Mouse (Mus musculus) stomach, embryonic 16.5 days (tissue): Measurements from ENCODE around the gene Adora3. TPM values are rescaled to one million over a fixed set of nuclear protein-coding genes. Genes with fewer than 3 reads are reported as not detected.

Experiments used
- ATAC-seq: fragments of 200-750 bp; cut with Nextera tagmentation; 2 replicates; pipeline ENCODE4 v1.8.0; 2017; ENCODE audit warnings: moderate number of reproducible peaks, moderate TSS enrichment; ENCODE audit not compliant: insufficient read depth, low FRiP score
- H3K27ac ChIP-seq: fragments of 300-500 bp; sonication (generic); 2 replicates; pipeline ENCODE4 v1.5.1; 2014; ENCODE audit warnings: low read length
- H3K27me3 ChIP-seq: fragments of 300-500 bp; sonication (generic); 2 replicates; pipeline ENCODE4 v1.6.1; 2014; ENCODE audit warnings: low read length, control low read depth, mixed read lengths; ENCODE audit not compliant: control insufficient read depth, insufficient read depth
- H3K36me3 ChIP-seq: fragments of 300-500 bp; sonication (generic); 2 replicates; pipeline ENCODE4 v1.6.1; 2014; ENCODE audit warnings: low read length; ENCODE audit not compliant: control insufficient read depth, insufficient read depth
- H3K4me1 ChIP-seq: fragments of 300-500 bp; sonication (generic); 2 replicates; pipeline ENCODE4 v1.6.1; 2014; ENCODE audit warnings: low read length, control low read depth, mixed read lengths; ENCODE audit not compliant: control insufficient read depth, insufficient read depth
- H3K4me2 ChIP-seq: fragments of 300-500 bp; sonication (generic); 2 replicates; pipeline ENCODE4 v1.6.1; 2014; ENCODE audit warnings: low read depth, low read length, mixed read lengths
- H3K4me3 ChIP-seq: fragments of 300-500 bp; sonication (generic); replicated peaks from 2 replicates; pipeline ENCODE4 v1.5.1; 2014; ENCODE audit warnings: mild to moderate bottlenecking, low read length
- H3K9ac ChIP-seq: fragments of 300-500 bp; sonication (generic); 2 replicates; pipeline ENCODE4 v1.6.1; 2014; ENCODE audit warnings: low read length
- H3K9me3 ChIP-seq: fragments of 300-500 bp; sonication (generic); replicated peaks from 2 replicates; pipeline ENCODE4 v1.6.1; 2016; ENCODE audit warnings: low read length, control low read depth; ENCODE audit not compliant: control insufficient read depth
- WGBS: fragments of 180-500 bp; shearing (Covaris S2); extraction: QIAGEN DNeasy Blood & Tissue Kit; methylation state at CpG from one replicate; pipeline ENCODE4 v1.1.7; 2014; 5-methylcytosine and 5-hydroxymethylcytosine counted together
- polyA plus RNA-seq: library from polyadenylated mRNA; unstranded; fragments of >200 nt; fragmentation: Nextera tagmentation; extraction: Ambion mirVana; gene quantifications from 2 replicates; pipeline ENCODE4 v1.2.1, GENCODE M21; 2015

The Adora3 gene
- polyA plus RNA-seq, 1 experiment from 2014 or later, result 1.0 TPM

- Histone ChIP-seq H3K4me2 (no peak overlapping the region), H3K9ac (no peak overlapping the region), H3K9me3 (no peaks in the 10 kb centered on the region), H3K4me3 (no peak overlapping the region), H3K27ac (no peak overlapping the region), H3K4me1 (peaks cover 12% of the 10 kb centered on the region; the same call in 1 of the 2 replicates), H3K27me3 (no peaks in the 10 kb centered on the region), H3K36me3 (no peaks in the 10 kb centered on the region)
- no peak for ATAC-seq
- 41% methylated on average over 2 of the region's 2 CpGs for WGBS
Measured at GRCm38 (mm10) chr3:105868135-105868534, 2.5 kb upstream of the Adora3 start.

DNA sequence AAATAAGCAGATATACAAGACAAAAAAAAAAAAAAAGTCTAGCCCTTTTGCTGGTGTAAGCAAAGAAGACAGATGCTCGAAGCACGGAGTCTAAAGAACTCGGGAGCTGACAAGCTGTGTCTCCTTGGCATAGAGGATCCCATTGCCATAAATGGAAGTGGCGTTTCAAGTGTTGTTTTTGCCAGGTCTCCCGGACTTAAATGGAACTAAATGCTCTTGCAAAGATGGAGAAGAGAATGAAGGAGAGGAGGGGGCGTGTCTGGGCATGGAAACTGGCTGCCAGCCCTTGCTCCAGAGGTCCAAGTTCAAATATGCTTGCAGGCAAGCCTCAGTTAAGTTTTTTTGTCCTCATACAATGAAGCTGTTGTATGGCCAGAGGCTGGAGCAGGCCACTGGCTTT, 1.4 kb downstream of the Adora3 start:
- Histone ChIP-seq H3K27me3 (no peaks in the 10 kb centered on the region), H3K9me3 (no peaks in the 10 kb centered on the region), H3K4me3 (no peak overlapping the region), H3K4me2 (no peak overlapping the region), H3K9ac (no peak overlapping the region), H3K36me3 (no peaks in the 10 kb centered on the region), H3K27ac (peak overlapping the region; percentile 87), H3K4me1 (peaks cover 12% of the 10 kb centered on the region; the same call in 1 of the 2 replicates)
- WGBS, result 41% methylated on average over 6 of the region's 6 CpGs
- ATAC-seq, result peak; percentile 68

GRCm38 (mm10) chr3:105872579-105872978, 1.9 kb downstream of the Adora3 start:
- no peak for ATAC-seq
- Histone ChIP-seq H3K4me1 (peaks cover 11% of the 10 kb centered on the region; the same call in 1 of the 2 replicates), H3K27me3 (no peaks in the 10 kb centered on the region), H3K9ac (no peak overlapping the region), H3K27ac (peak overlapping the region; percentile 87), H3K9me3 (no peaks in the 10 kb centered on the region), H3K4me3 (no peak overlapping the region), H3K36me3 (no peaks in the 10 kb centered on the region), H3K4me2 (no peak overlapping the region)
- 38% methylated on average over 3 of the region's 3 CpGs for WGBS

DNA sequence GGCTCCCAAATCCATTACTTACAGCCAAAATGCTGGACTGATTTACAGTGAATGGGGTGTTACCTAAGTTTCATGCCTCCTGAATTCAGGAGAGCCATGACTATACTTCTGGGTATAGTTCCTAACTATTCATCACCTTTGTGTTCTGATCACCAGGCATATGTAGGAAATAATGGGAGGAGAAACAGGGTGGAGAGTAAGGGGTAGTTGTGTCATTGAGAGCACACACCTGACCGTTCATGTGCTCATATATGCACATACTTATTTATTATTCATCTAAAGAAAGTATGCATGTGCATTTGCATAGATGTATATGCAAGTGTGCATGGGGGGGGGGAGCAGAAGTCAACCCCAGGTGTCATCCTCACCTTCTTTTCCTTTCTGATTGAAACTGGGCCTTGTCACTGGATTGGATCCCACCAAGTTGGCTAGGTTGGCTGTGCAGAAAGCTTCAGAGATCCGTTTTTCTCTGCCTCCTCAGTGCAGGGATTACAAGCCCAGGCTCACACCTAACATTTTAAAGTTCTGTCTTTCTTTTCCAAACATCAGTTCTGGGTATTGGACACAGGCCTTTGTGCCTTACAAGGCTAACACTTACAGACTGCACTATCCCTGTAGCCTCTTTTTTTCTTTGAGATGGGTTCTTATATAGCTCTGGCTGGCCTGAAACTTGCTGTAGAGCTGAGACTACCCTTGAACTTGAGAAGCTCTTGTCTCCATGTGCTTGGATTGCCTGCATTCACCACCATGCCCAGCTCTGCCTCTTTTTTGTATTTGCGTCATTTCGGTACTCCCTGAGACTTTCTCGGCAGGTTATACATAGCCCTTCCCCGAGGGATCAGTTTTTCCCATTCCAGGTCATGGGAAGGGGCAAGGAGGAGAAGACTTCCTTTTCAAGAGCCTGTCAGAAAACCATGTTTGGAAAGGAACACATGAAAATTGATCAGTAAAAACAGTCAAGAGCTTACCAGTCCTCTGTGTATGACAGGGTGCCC, 3.1 kb downstream of the Adora3 start:
- Histone ChIP-seq H3K4me3 (no peak overlapping the region), H3K36me3 (no peaks in the 10 kb centered on the region), H3K27me3 (no peaks in the 10 kb centered on the region), H3K4me2 (no peak overlapping the region), H3K9me3 (no peaks in the 10 kb centered on the region), H3K27ac (no peak overlapping the region), H3K4me1 (0 out of 2 replicates have a peak, but pooled peaks cover 6% of the 10 kb centered on the region), H3K9ac (no peak overlapping the region)
- 77% methylated on average over 6 of the region's 6 CpGs for WGBS
- ATAC-seq, result no peak

- Histone ChIP-seq H3K4me3 (no peak overlapping the region), H3K9me3 (no peaks in the 10 kb centered on the region), H3K9ac (no peak overlapping the region), H3K27ac (no peak overlapping the region), H3K27me3 (no peaks in the 10 kb centered on the region), H3K4me2 (no peak overlapping the region), H3K36me3 (no peaks in the 10 kb centered on the region), H3K4me1 (0 out of 2 replicates have a peak, but pooled peaks cover 6% of the 10 kb centered on the region)
- no peak for ATAC-seq
- WGBS, result 62% methylated on average over 5 of the region's 5 CpGs
Measured at GRCm38 (mm10) chr3:105876022-105876421, 5.4 kb downstream of the Adora3 start.

- H3K36me3 ChIP-seq, result no peaks in the 10 kb centered on the region
- ATAC-seq, result no peak
- H3K27me3 ChIP-seq, result no peaks in the 10 kb centered on the region
- 0 out of 2 replicates have a peak, but pooled peaks cover 2% of the 10 kb centered on the region for H3K4me1 ChIP-seq
- no peak overlapping the region for H3K9ac ChIP-seq
- H3K4me2 ChIP-seq, result no peak overlapping the region
- WGBS, result 71% methylated on average over 6 of the region's 6 CpGs
- H3K27ac ChIP-seq, result no peak overlapping the region
- no peak overlapping the region for H3K4me3 ChIP-seq
- H3K9me3 ChIP-seq, result no peaks in the 10 kb centered on the region
Measured at GRCm38 (mm10) chr3:105877252-105877803, 6.7 kb downstream of the Adora3 start.

DNA sequence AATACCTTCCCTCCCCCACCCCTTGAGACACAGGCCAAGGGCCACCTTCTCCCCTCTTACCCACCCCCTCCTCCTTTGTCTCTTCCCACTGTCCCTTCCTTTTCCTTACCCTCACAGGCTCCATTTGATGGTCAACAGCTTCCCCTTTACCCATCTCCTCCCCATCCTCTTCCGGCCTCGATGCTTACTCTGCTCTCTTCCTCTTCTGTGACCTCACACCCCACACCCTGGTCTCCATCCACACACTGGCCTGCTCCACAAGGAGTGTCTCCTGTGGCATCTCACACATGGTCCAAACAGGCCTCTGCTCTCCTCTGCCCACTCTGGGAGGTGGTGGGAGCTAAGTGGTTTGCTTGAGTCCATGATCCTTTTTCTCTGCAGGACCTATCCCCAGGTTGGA, 7.3 kb downstream of the Adora3 start:
- 74% methylated on average over 2 of the region's 2 CpGs for WGBS
- no peak overlapping the region for H3K27ac ChIP-seq
- no peak overlapping the region for H3K4me2 ChIP-seq
- H3K4me3 ChIP-seq, result no peak overlapping the region
- no peaks in the 10 kb centered on the region for H3K4me1 ChIP-seq
- H3K9ac ChIP-seq, result no peak overlapping the region
- ATAC-seq, result no peak; the same call in 1 of the 2 replicates
- H3K27me3 ChIP-seq, result no peaks in the 10 kb centered on the region
- no peaks in the 10 kb centered on the region for H3K9me3 ChIP-seq
- no peaks in the 10 kb centered on the region for H3K36me3 ChIP-seq

GRCm38 (mm10) chr3:105878751-105879150, 8.1 kb downstream of the Adora3 start:
- WGBS, result 84% methylated on average over 8 of the region's 8 CpGs
- no peaks in the 10 kb centered on the region for H3K4me1 ChIP-seq
- H3K36me3 ChIP-seq, result no peaks in the 10 kb centered on the region
- H3K4me2 ChIP-seq, result no peak overlapping the region
- H3K4me3 ChIP-seq, result no peak overlapping the region
- no peak overlapping the region for H3K27ac ChIP-seq
- ATAC-seq, result no peak
- H3K9ac ChIP-seq, result no peak overlapping the region
- no peaks in the 10 kb centered on the region for H3K27me3 ChIP-seq
- no peaks in the 10 kb centered on the region for H3K9me3 ChIP-seq

GRCm38 (mm10) chr3:105880419-105880818, 9.8 kb downstream of the Adora3 start:
- Histone ChIP-seq H3K27me3 (no peaks in the 10 kb centered on the region), H3K27ac (no peak overlapping the region), H3K36me3 (no peaks in the 10 kb centered on the region), H3K4me3 (no peak overlapping the region), H3K9me3 (no peaks in the 10 kb centered on the region), H3K9ac (no peak overlapping the region), H3K4me2 (no peak overlapping the region), H3K4me1 (no peaks in the 10 kb centered on the region)
- 61% methylated on average over 3 of the region's 3 CpGs for WGBS
- no peak for ATAC-seq
